Comparison of ENCODE assay signal across 8 mouse cellular contexts in genomic region chr8:82864521-82864818, GRCm38 (mm10). TPM values are rescaled to one million over a fixed set of nuclear protein-coding genes. Genes with fewer than 3 reads are reported as not detected.
DNase-seq lines count a peak whose midpoint lies in the region; ATAC-seq and TF ChIP-seq lines count a peak whose summit lies in the region.

No protein-coding gene starts in this region.

- H3K9me3 ChIP-seq in forebrain, embryonic 15.5 days = no peaks in the 10 kb centered on the region
- no peaks in the 10 kb centered on the region for H3K9me3 ChIP-seq in liver, embryonic 11.5 days (ENCODE audit: control insufficient read depth, low read length)
- no peaks in the 10 kb centered on the region for H3K9me3 ChIP-seq in stomach, embryonic 15.5 days

- peak; percentile 12 for DNase-seq in kidney, adult 2 months
- DNase-seq in kidney, adult 9 months = no peak
- DNase-seq in MN1 (ENCODE audit: low spot score) = peak; percentile 44
- DNase-seq in liver, embryonic 11.5 days (ENCODE audit: low spot score) = no peak
- no peak for DNase-seq in urinary bladder, postnatal 4 days (ENCODE audit: low spot score in 2 of 2)
- DNase-seq in layer of hippocampus, adult 18-20 months (ENCODE audit: low spot score in 2 of 2) = no peak

- H3K4me1 ChIP-seq in kidney, adult 2 months (ENCODE audit: control insufficient read depth, insufficient read depth, low read length) = no peaks in the 10 kb centered on the region; the same call in 1 of the 2 replicates
- H3K4me1 ChIP-seq in forebrain, embryonic 15.5 days = peaks cover 27% of the 10 kb centered on the region
- no peaks in the 10 kb centered on the region; the same call in 1 of the 2 replicates for H3K4me1 ChIP-seq in liver, embryonic 11.5 days (replicated peaks; ENCODE audit: control insufficient read depth, insufficient read depth, low read length)
- 0 out of 2 replicates have a peak, but pooled peaks cover 4% of the 10 kb centered on the region for H3K4me1 ChIP-seq in stomach, embryonic 15.5 days

- H3K27ac ChIP-seq in kidney, adult 2 months (ENCODE audit: insufficient read depth, low read depth, low read length) = no peak overlapping the region
- H3K27ac ChIP-seq in forebrain, embryonic 15.5 days (replicated peaks) = peak overlapping the region; percentile 83
- no peak overlapping the region for H3K27ac ChIP-seq in liver, embryonic 11.5 days (ENCODE audit: low read depth, low read length)
- H3K27ac ChIP-seq in stomach, embryonic 15.5 days = peak overlapping the region; percentile 53; the same call in 1 of the 2 replicates

- TF ChIP-seq CTCF in kidney, adult 2 months (conservative IDR thresholded peaks at IDR 0.05; ENCODE audit: insufficient read depth, insufficient read length, low read depth, low read length) = no peak

- 5% methylated on average over 10 of the region's 10 CpGs for WGBS in kidney, adult 2 months
- 3% methylated on average over 10 of the region's 10 CpGs for WGBS in forebrain, embryonic 15.5 days
- 6% methylated on average over 10 of the region's 10 CpGs for WGBS in liver, embryonic 11.5 days
- WGBS in stomach, embryonic 15.5 days = 1% methylated on average over 10 of the region's 10 CpGs

- H3K4me3 ChIP-seq in kidney, adult 2 months (ENCODE audit: insufficient read depth, low read depth, low read length) = peak overlapping the region; percentile 60
- H3K4me3 ChIP-seq in forebrain, embryonic 15.5 days = peak overlapping the region; percentile 95
- H3K4me3 ChIP-seq in liver, embryonic 11.5 days (ENCODE audit: low read depth, low read length) = peak overlapping the region; percentile 65
- H3K4me3 ChIP-seq in stomach, embryonic 15.5 days (replicated peaks) = peak overlapping the region; percentile 73

- peak; percentile 20 for ATAC-seq in forebrain, embryonic 15.5 days (replicated peaks)
- ATAC-seq in liver, embryonic 11.5 days (replicated peaks; ENCODE audit: low FRiP score) = 0 out of 2 replicates have a peak, but pooled peaks have one; percentile 7
- peak; percentile 33; the same call in 1 of the 2 replicates for ATAC-seq in stomach, embryonic 15.5 days (ENCODE audit: insufficient read depth, low FRiP score, low read depth)

- H3K9ac ChIP-seq in forebrain, embryonic 15.5 days (replicated peaks) = peak overlapping the region; percentile 79
- peak overlapping the region; percentile 57; the same call in 1 of the 2 replicates for H3K9ac ChIP-seq in liver, embryonic 11.5 days (ENCODE audit: low read depth, low read length)
- peak overlapping the region; percentile 58; the same call in 1 of the 2 replicates for H3K9ac ChIP-seq in stomach, embryonic 15.5 days

- TF ChIP-seq POLR2A in kidney, adult 2 months (IDR thresholded peaks at IDR 0.05; ENCODE audit: low read depth, low read length) = no peak

- no peaks in the 10 kb centered on the region for H3K36me3 ChIP-seq in kidney, adult 2 months (ENCODE audit: control insufficient read depth, insufficient read depth, low read length)
- no peaks in the 10 kb centered on the region for H3K36me3 ChIP-seq in forebrain, embryonic 15.5 days
- no peaks in the 10 kb centered on the region for H3K36me3 ChIP-seq in liver, embryonic 11.5 days (ENCODE audit: control insufficient read depth, insufficient read depth, low read length)
- no peaks in the 10 kb centered on the region for H3K36me3 ChIP-seq in stomach, embryonic 15.5 days

- H3K4me2 ChIP-seq in forebrain, embryonic 15.5 days (replicated peaks) = peak overlapping the region; percentile 64
- H3K4me2 ChIP-seq in liver, embryonic 11.5 days = peak overlapping the region; percentile 94
- H3K4me2 ChIP-seq in stomach, embryonic 15.5 days = peak overlapping the region; percentile 90

- H3K27me3 ChIP-seq in kidney, adult 2 months (replicated peaks; ENCODE audit: control insufficient read depth, insufficient read depth, low read length) = no peaks in the 10 kb centered on the region
- H3K27me3 ChIP-seq in forebrain, embryonic 15.5 days = no peaks in the 10 kb centered on the region
- H3K27me3 ChIP-seq in liver, embryonic 11.5 days (replicated peaks; ENCODE audit: control insufficient read depth, insufficient read depth, low read length) = peaks cover 25% of the 10 kb centered on the region
- H3K27me3 ChIP-seq in stomach, embryonic 15.5 days (replicated peaks) = no peaks in the 10 kb centered on the region

RNA-seq across cellular contexts. Expression of gene Rnf150, which starts 1.3 kb away (rescaled TPM):
- polyA plus RNA-seq in kidney, adult 2 months (2012; rRNA removed) = 1.4 and 1.6 TPM in 2 replicates
- polyA plus RNA-seq in forebrain, embryonic 15.5 days (2015; fragmentation: Nextera tagmentation; extraction: Ambion mirVana) = 1.8 TPM in 2 replicates
- polyA plus RNA-seq in liver, embryonic 11.5 days (2014; fragmentation: Nextera tagmentation; extraction: Ambion mirVana) = 0.18 and 0.44 TPM in 2 replicates
- 1.5 and 1.6 TPM in 2 replicates for polyA plus RNA-seq in stomach, embryonic 15.5 days (2015; fragmentation: Nextera tagmentation; extraction: Ambion mirVana)
- 10 to 100 TPM; 47.6 to 49.8 TPM for total RNA-seq in layer of hippocampus, adult 18-20 months (2021)

Comparison
In these comparisons a context has a peak if more than half of its experiments do, and no peak if none do; other contexts are left out.
1. DNase-seq: peak in kidney, adult 2 months (single experiment) and MN1 (single experiment); none in kidney, adult 9 months (single experiment), liver, embryonic 11.5 days (single experiment), urinary bladder, postnatal 4 days (0 of 2) and layer of hippocampus, adult 18-20 months (0 of 2).
2. H3K27ac ChIP-seq: peak in forebrain, embryonic 15.5 days (single experiment) and stomach, embryonic 15.5 days (single experiment); none in kidney, adult 2 months (single experiment) and liver, embryonic 11.5 days (single experiment).
3. Peak in every context shown above with its lines, with median percentiles within 50 percentile points of each other: H3K4me3 ChIP-seq, ATAC-seq, H3K4me2 ChIP-seq and H3K9ac ChIP-seq.